Mouse (Mus musculus) lung, adult 2 months (tissue): ENCODE data around the gene Snrk.
A peak's percentile ranks its signal among the peaks of the same experiment; 100 is the strongest.

Source experiments
- CTCF ChIP-seq: fragments of 200-500 bp; IDR thresholded peaks from 2 replicates; pipeline ENCODE4 v1.5.1; 2011; ENCODE audit warnings: mild to moderate bottlenecking, low read length, control low read depth; ENCODE audit not compliant: insufficient read depth
- POLR2A ChIP-seq: fragments of 200-500 bp; IDR thresholded peaks from 2 replicates; pipeline ENCODE4 v1.6.1; 2011; ENCODE audit warnings: low read depth, mild to moderate bottlenecking, control low read depth, low read length, borderline replicate concordance; ENCODE audit errors: extremely low read depth

- TF ChIP-seq POLR2A (peak; percentile 89), CTCF (no peak)
These were observed at the start of gene Snrk for GRCm38 (mm10) chr9:122117112-122117616.
